In genomic region chr8:61459763-61460162, GRCm38 (mm10) we compare ENCODE assay signal across 28 mouse cellular contexts. TPM values are rescaled to one million over a fixed set of nuclear protein-coding genes. Genes with fewer than 3 reads are reported as not detected.
DNase-seq lines count a peak whose midpoint lies in the region; ATAC-seq and TF ChIP-seq lines count a peak whose summit lies in the region.
"Had no signal": no experiment of that assay in that cellular context is flagged by ENCODE, and none has a peak within 500 bp of the region (broad histone marks: within the 10 kb centered on the region; RNA-seq: fewer than 3 reads in every experiment).

No protein-coding gene starts in this region.

- intact Hi-C loops in heart, adult 2 months (cut with DNase I): no loop called here

- no peak for TF ChIP-seq EP300 in heart, adult 2 months (IDR thresholded peaks at IDR 0.05; ENCODE audit: insufficient read depth, low read depth, low read length)

- no peaks in the 10 kb centered on the region for H3K36me3 ChIP-seq in heart, adult 2 months (ENCODE audit: control insufficient read depth, insufficient read depth, low read length)
- H3K36me3 ChIP-seq in intestine, embryonic 15.5 days: no peaks in the 10 kb centered on the region
- no peaks in the 10 kb centered on the region for H3K36me3 ChIP-seq in intestine, embryonic 16.5 days (ENCODE audit: control insufficient read depth, insufficient read depth, low read length)
- H3K36me3 ChIP-seq in megakaryocyte, embryonic 14.5 days (replicated peaks; ENCODE audit: low read length): no peaks in the 10 kb centered on the region
- H3K36me3 ChIP-seq: embryonic facial prominence, embryonic 13.5 days; embryonic facial prominence, embryonic 15.5 days; forebrain, embryonic 10.5 days; forebrain, embryonic 12.5 days; G1E had no signal

- DNase-seq in heart, adult 11 months: peak; percentile 74
- DNase-seq in heart, adult 2 months: no peak
- DNase-seq: adrenal gland, adult 8-10 months; adrenal gland, postnatal 14 days; B cell, adult 2 months; cerebellum, adult 11 months; cerebellum, adult 18-20 months; cerebellum, adult 8-10 months; cerebellum, adult 9-11 months; cerebellum, postnatal 14 days; cerebellum, postnatal 36 days; embryo, embryonic 11 days had no signal

- H3K4me3 ChIP-seq in heart, adult 2 months: no peak overlapping the region
- no peak overlapping the region for H3K4me3 ChIP-seq in intestine, embryonic 15.5 days (replicated peaks)
- no peak overlapping the region for H3K4me3 ChIP-seq in intestine, embryonic 16.5 days (ENCODE audit: low read length)
- H3K4me3 ChIP-seq in megakaryocyte, embryonic 14.5 days (replicated peaks): peak overlapping the region; percentile 31
- H3K4me3 ChIP-seq: embryonic facial prominence, embryonic 13.5 days; embryonic facial prominence, embryonic 15.5 days; erythroblast, embryonic 14.5 days; forebrain, embryonic 10.5 days; forebrain, embryonic 12.5 days had no signal

- TF ChIP-seq POLR2A in heart, adult 2 months (IDR thresholded peaks at IDR 0.05; ENCODE audit: insufficient read depth, low read depth, low read length): no peak

- WGBS in heart, adult 2 months: 85% methylated on average over 7 of the region's 7 CpGs
- 82% methylated on average over 7 of the region's 7 CpGs for WGBS in intestine, embryonic 15.5 days
- WGBS in intestine, embryonic 16.5 days: 84% methylated on average over 7 of the region's 7 CpGs

- H3K27me3 ChIP-seq in heart, adult 2 months (ENCODE audit: control insufficient read depth, insufficient read depth, low read length): no peaks in the 10 kb centered on the region
- H3K27me3 ChIP-seq in intestine, embryonic 15.5 days (replicated peaks): no peaks in the 10 kb centered on the region
- H3K27me3 ChIP-seq in intestine, embryonic 16.5 days (replicated peaks; ENCODE audit: control insufficient read depth, insufficient read depth, low read length): no peaks in the 10 kb centered on the region
- peaks cover 2% of the 10 kb centered on the region for H3K27me3 ChIP-seq in megakaryocyte, embryonic 14.5 days (replicated peaks)
- H3K27me3 ChIP-seq: CH12.LX; embryonic facial prominence, embryonic 13.5 days; embryonic facial prominence, embryonic 15.5 days; forebrain, embryonic 12.5 days had no signal

- no peak overlapping the region for H3K4me2 ChIP-seq in intestine, embryonic 15.5 days (replicated peaks)
- no peak overlapping the region for H3K4me2 ChIP-seq in intestine, embryonic 16.5 days (ENCODE audit: low read depth, low read length)
- H3K4me2 ChIP-seq: embryonic facial prominence, embryonic 13.5 days; embryonic facial prominence, embryonic 15.5 days; forebrain, embryonic 12.5 days had no signal

- 0 out of 2 replicates have a peak, but pooled peaks have one; percentile 15 for ATAC-seq in intestine, embryonic 15.5 days
- no peak for ATAC-seq in intestine, embryonic 16.5 days
- ATAC-seq in megakaryocyte, adult 5-6 weeks (ENCODE audit: poor library complexity, severe bottlenecking): no peak
- ATAC-seq: activated CD4-positive, CD25-positive, alpha-beta regulatory T cell, adult 4 months; CD4-positive, CD25-positive, alpha-beta regulatory T cell, adult 4 months; forebrain, embryonic 14.5 days; forebrain, embryonic 16.5 days; Patski had no signal

- no peaks in the 10 kb centered on the region for H3K9me3 ChIP-seq in intestine, embryonic 15.5 days
- H3K9me3 ChIP-seq in intestine, embryonic 16.5 days (ENCODE audit: control insufficient read depth, low read length): no peaks in the 10 kb centered on the region
- peaks cover 5% of the 10 kb centered on the region; the same call in 1 of the 2 replicates for H3K9me3 ChIP-seq in megakaryocyte, embryonic 14.5 days
- H3K9me3 ChIP-seq: embryonic facial prominence, embryonic 13.5 days; embryonic facial prominence, embryonic 15.5 days; forebrain, embryonic 10.5 days; forebrain, embryonic 12.5 days; G1E had no signal

- no peak for TF ChIP-seq CTCF in heart, adult 2 months (IDR thresholded peaks at IDR 0.05)

- no peak overlapping the region for H3K27ac ChIP-seq in heart, adult 2 months
- no peak overlapping the region for H3K27ac ChIP-seq in intestine, embryonic 15.5 days
- no peak overlapping the region for H3K27ac ChIP-seq in intestine, embryonic 16.5 days (ENCODE audit: low read length)
- H3K27ac ChIP-seq: embryonic facial prominence, embryonic 13.5 days; embryonic facial prominence, embryonic 15.5 days; forebrain, embryonic 10.5 days; forebrain, embryonic 12.5 days had no signal

- H3K9ac ChIP-seq in heart, adult 2 months (ENCODE audit: low read depth, low read length): no peak overlapping the region
- H3K9ac ChIP-seq in intestine, embryonic 15.5 days: no peak overlapping the region
- no peak overlapping the region for H3K9ac ChIP-seq in intestine, embryonic 16.5 days (ENCODE audit: low read depth, low read length)
- H3K9ac ChIP-seq: embryonic facial prominence, embryonic 13.5 days; embryonic facial prominence, embryonic 15.5 days; forebrain, embryonic 12.5 days had no signal

- H3K4me1 ChIP-seq in heart, adult 2 months (ENCODE audit: control insufficient read depth, insufficient read depth, low read length): no peaks in the 10 kb centered on the region
- no peaks in the 10 kb centered on the region for H3K4me1 ChIP-seq in intestine, embryonic 15.5 days (replicated peaks)
- no peaks in the 10 kb centered on the region for H3K4me1 ChIP-seq in intestine, embryonic 16.5 days (ENCODE audit: control insufficient read depth, insufficient read depth, low read length)
- H3K4me1 ChIP-seq in megakaryocyte, embryonic 14.5 days: peaks cover 10% of the 10 kb centered on the region
- H3K4me1 ChIP-seq: embryonic facial prominence, embryonic 13.5 days; embryonic facial prominence, embryonic 15.5 days; forebrain, embryonic 12.5 days had no signal

- no peaks in the 10 kb centered on the region for H3K79me2 ChIP-seq in heart, adult 2 months (replicated peaks; ENCODE audit: control insufficient read depth, insufficient read depth, low read length)

RNA-seq across cellular contexts. Expression of gene Cbr4, which starts 27.8 kb away (rescaled TPM):
- 10 to 100 TPM; 70.8 to 77.2 TPM for total RNA-seq in heart, adult 2 months (2021)
- polyA plus RNA-seq in heart, adult 2 months (2012; rRNA removed): 25.8 and 55.0 TPM in 2 replicates
- 29.8 and 34.1 TPM in 2 replicates for polyA plus RNA-seq in intestine, embryonic 15.5 days (2015; fragmentation: Nextera tagmentation; extraction: Ambion mirVana)
- polyA plus RNA-seq in intestine, embryonic 16.5 days (2015; fragmentation: Nextera tagmentation; extraction: Ambion mirVana): 36.7 and 38.7 TPM in 2 replicates
- 0.63 and 1.6 TPM in 2 replicates for polyA plus RNA-seq in megakaryocyte, embryonic 14.5 days (2012; ENCODE audit: insufficient read depth, low replicate concordance)
- total RNA-seq in megakaryocyte, adult 5-6 weeks (2015): 11.5 and 15.1 TPM in 2 replicates
- total RNA-seq in megakaryocyte, adult 5-6 weeks (2017): 22.4 and 23.9 TPM in 2 replicates

Comparison
In these comparisons a context has a peak if more than half of its experiments do, and no peak if none do; other contexts are left out.
1. RNA of gene Cbr4, which starts 27.8 kb away (polyA plus RNA-seq): 36.7 to 38.7 TPM in intestine, embryonic 16.5 days, 29.8 to 34.1 TPM in intestine, embryonic 15.5 days and 25.8 to 55.0 TPM in heart, adult 2 months; 0.63 to 1.6 TPM in megakaryocyte, embryonic 14.5 days; every median in the first group is over 10 times any median in the second.